Mouse (Mus musculus): Measurements from ENCODE around the gene Dio1.

Dio1 gene

GRCm38 (mm10) chr4:107249471-107249870 lies 57.5 kb downstream of the Dio1 start:
- intact Hi-C loops (cut with DNase I) = loop anchor here (5.0 kb wide), 1 partner anchor 98 kb away; no protein-coding TSS in a partner anchor

GRCm38 (mm10) chr4:107248061-107248460 lies 58.9 kb downstream of the Dio1 start:
- intact Hi-C loops (cut with DNase I) = loop anchor here (5.0 kb wide), 1 partner anchor 99 kb away; no protein-coding TSS in a partner anchor

GRCm38 (mm10) chr4:107247110-107247509 lies 59.9 kb downstream of the Dio1 start:
- intact Hi-C loops (cut with DNase I) = loop anchor here (5.0 kb wide), 1 partner anchor 100 kb away; no protein-coding TSS in a partner anchor

- intact Hi-C loops (cut with DNase I) = loop anchor here (5.0 kb wide), 1 partner anchor 101 kb away; no protein-coding TSS in a partner anchor
These were observed 60.9 kb downstream of the Dio1 start for GRCm38 (mm10) chr4:107246040-107246439.

GRCm38 (mm10) chr4:107245368-107245767 lies 61.6 kb downstream of the Dio1 start:
- intact Hi-C loops (cut with DNase I) = loop anchor here (5.0 kb wide), 1 partner anchor 102 kb away; no protein-coding TSS in a partner anchor

- intact Hi-C loops (cut with DNase I) = no loop called here
These were observed 63.3 kb downstream of the Dio1 start for GRCm38 (mm10) chr4:107243365-107244333.
